Mouse (Mus musculus) erythroblast, embryonic 14.5 days (primary cell): ENCODE data around the gene Lama5.

Experiments used
- GATA1 ChIP-seq: IDR thresholded peaks from 2 replicates; pipeline ENCODE4 v1.6.1; 2012; ENCODE audit warnings: low read length, inconsistent platforms, mixed read lengths
- TAL1 ChIP-seq: IDR thresholded peaks from 3 replicates; pipeline ENCODE4 v1.6.1; 2012; ENCODE audit warnings: low read length, inconsistent platforms, mixed read lengths

DNA sequence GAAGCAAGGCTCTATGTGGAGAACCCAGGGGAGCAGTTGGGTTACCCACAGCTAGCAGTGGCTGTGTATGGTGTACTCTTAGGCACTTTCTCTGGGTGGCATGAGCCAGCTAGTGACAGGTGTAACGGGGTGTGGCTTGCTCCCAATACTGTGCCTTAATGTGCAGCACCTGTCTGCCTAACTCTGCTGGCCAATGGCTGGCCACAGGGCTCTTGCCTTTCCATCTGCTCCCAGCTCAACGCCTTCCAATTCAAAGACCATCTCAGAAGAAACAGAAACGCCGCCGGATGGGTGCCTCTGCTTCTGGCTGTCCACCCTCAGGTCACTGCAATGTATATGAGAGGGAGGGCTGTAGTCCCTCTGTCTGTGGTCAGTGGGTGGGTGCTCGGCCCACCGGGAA lies 36.2 kb upstream of the Lama5 start:
- TF ChIP-seq GATA1: no peak
- no peak for TF ChIP-seq TAL1
